Mouse (Mus musculus) neural tube, embryonic 12.5 days (tissue): ENCODE measurements around the gene Fbxw28. TPM values are rescaled to one million over a fixed set of nuclear protein-coding genes. Genes with fewer than 3 reads are reported as not detected.
"Not testable (repeated sequence)": the region's sequence is repeated elsewhere in the genome, so short reads cannot be mapped to it uniquely, and the experiment has no call there.

ENCODE experiments used
- ATAC-seq: fragments of 200-750 bp; cut with Nextera tagmentation; 2 replicates; pipeline ENCODE4 v1.8.0; 2017; ENCODE audit warnings: low read depth, mild to moderate bottlenecking, moderate TSS enrichment, moderate library complexity; ENCODE audit not compliant: low FRiP score
- H3K27ac ChIP-seq: fragments of 300-500 bp; sonication (generic); 2 replicates; pipeline ENCODE4 v1.5.1; 2016
- H3K27me3 ChIP-seq: fragments of 300-500 bp; sonication (generic); replicated peaks from 2 replicates; pipeline ENCODE4 v1.6.1; 2016; ENCODE audit warnings: mild to moderate bottlenecking
- H3K36me3 ChIP-seq: fragments of 300-500 bp; sonication (generic); 2 replicates; pipeline ENCODE4 v1.6.1; 2016; ENCODE audit warnings: mild to moderate bottlenecking
- H3K4me1 ChIP-seq: fragments of 300-500 bp; sonication (generic); 2 replicates; pipeline ENCODE4 v1.6.1; 2016
- H3K4me2 ChIP-seq: fragments of 300-500 bp; sonication (generic); replicated peaks from 2 replicates; pipeline ENCODE4 v1.6.1; 2016; ENCODE audit warnings: mild to moderate bottlenecking
- H3K4me3 ChIP-seq: fragments of 300-500 bp; sonication (generic); 2 replicates; pipeline ENCODE4 v1.5.1; 2016
- H3K9ac ChIP-seq: fragments of 300-500 bp; sonication (generic); 2 replicates; pipeline ENCODE4 v1.6.1; 2016; ENCODE audit warnings: mild to moderate bottlenecking
- H3K9me3 ChIP-seq: fragments of 300-500 bp; sonication (generic); 2 replicates; pipeline ENCODE4 v1.6.1; 2016; ENCODE audit warnings: mild to moderate bottlenecking
- WGBS: fragments of 180-500 bp; shearing (Covaris S2); methylation state at CpG from one replicate; pipeline ENCODE4 v1.1.7; 2016; 5-methylcytosine and 5-hydroxymethylcytosine counted together
- polyA plus RNA-seq: library from polyadenylated mRNA; unstranded; fragments of >200 nt; fragmentation: Nextera tagmentation; extraction: Ambion mirVana; gene quantifications from 2 replicates; pipeline ENCODE4 v1.2.1, GENCODE M21; 2016

The Fbxw28 gene
- not detected in 2 replicates for polyA plus RNA-seq

DNA sequence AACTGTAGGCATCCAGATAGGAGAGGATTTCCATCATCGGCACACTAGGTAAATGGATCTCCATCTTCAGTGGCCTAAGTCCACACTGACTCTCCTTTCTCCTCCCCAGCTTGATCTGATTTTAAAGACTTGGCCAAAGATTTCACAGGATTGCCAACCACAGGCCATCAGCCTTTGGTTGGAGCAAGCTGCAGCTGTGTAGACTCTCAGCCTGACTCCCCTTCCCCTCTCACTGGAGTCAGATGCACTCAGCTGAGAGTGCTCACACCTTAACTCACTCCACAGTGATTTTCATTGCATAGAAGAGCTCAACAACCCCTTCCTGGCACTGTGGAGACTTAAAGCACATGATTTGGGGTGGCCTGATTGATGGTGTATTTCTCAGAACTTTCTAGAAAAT, at the start of gene Fbxw28:
Gene Fbxw28, minus strand, starts transcription at position 101 of the 400 bp plus-strand sequence.
- 100% methylated on average over 1 of the region's 1 CpGs for WGBS
- not testable (repeated sequence) for H3K27ac ChIP-seq, H3K9me3 ChIP-seq, H3K27me3 ChIP-seq, H3K36me3 ChIP-seq, H3K4me3 ChIP-seq, H3K4me1 ChIP-seq, H3K9ac ChIP-seq, H3K4me2 ChIP-seq, ATAC-seq

GRCm38 (mm10) chr9:109287576-109287975, 51.9 kb downstream of the Fbxw28 start, which contains the start of gene Fbxw14:
Fbxw14 (minus strand) TSS chr9:109287676.
- H3K27ac ChIP-seq, H3K4me2 ChIP-seq, H3K4me1 ChIP-seq, H3K36me3 ChIP-seq, H3K27me3 ChIP-seq, H3K4me3 ChIP-seq, H3K9me3 ChIP-seq, H3K9ac ChIP-seq, ATAC-seq: not testable (repeated sequence)
- 100% methylated on average over 1 of the region's 1 CpGs for WGBS

Other genes starting within 250 kb of the Fbxw28 start
- gene Plxnb1, start 244.3 kb downstream of the Fbxw28 start, polyA plus RNA-seq = 33.3 and 38.3 TPM in 2 replicates
- gene Fbxw21, start 177.6 kb downstream of the Fbxw28 start, polyA plus RNA-seq = not detected in 2 replicates
- gene Fbxw13, start 143.7 kb downstream of the Fbxw28 start, polyA plus RNA-seq = not detected in 2 replicates
- gene Fbxw20, start 104.9 kb downstream of the Fbxw28 start, polyA plus RNA-seq = not detected in 2 replicates
- gene Fbxw14, start 52.0 kb downstream of the Fbxw28 start, polyA plus RNA-seq = not detected in 2 replicates
- gene Fbxw22, start 64.6 kb upstream of the Fbxw28 start, polyA plus RNA-seq = not detected in 2 replicates
- not detected in 2 replicates for gene Fbxw16, start 109.5 kb upstream of the Fbxw28 start, polyA plus RNA-seq
- not detected in 2 replicates for gene Fbxw19, start 156.2 kb upstream of the Fbxw28 start, polyA plus RNA-seq
- gene Fbxw15, start 228.6 kb upstream of the Fbxw28 start, polyA plus RNA-seq = not detected in 2 replicates